Mouse (Mus musculus): Measurements from ENCODE around the gene Cit. TPM values are rescaled to one million over a fixed set of nuclear protein-coding genes. Genes with fewer than 3 reads are reported as not detected.

The Cit gene
- total and polyA plus RNA-seq, 3 experiments: 21.5 to 32.9 (median 24.1) TPM

DNA sequence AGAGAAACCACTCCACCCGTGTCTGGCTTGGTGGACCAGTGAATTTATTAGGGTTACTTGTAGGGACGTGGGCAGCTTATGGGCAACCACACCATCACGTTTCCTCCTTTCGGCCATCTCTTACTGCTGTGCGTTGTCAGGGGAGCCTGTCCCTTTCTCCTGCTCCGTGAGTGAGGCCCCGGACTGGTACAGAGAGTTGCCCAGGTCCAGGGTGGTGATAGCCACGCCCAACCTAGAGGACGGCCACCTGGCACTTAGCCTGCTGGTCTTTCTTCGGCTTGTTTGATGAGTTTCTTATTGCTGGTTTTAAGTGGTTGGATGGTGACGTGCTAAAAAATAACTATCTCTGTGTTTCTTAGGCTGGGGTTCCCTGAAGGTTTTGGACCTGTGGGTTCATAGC is 113.7 kb downstream of the Cit start:
- no peak for TF ChIP-seq ZKSCAN1 (IDR thresholded peaks at IDR 0.05; ENCODE audit: low read depth, low read length)
- TF ChIP-seq ELF1 (IDR thresholded peaks at IDR 0.05; ENCODE audit: low read depth, low read length): no peak
- TF ChIP-seq TAL1 (IDR thresholded peaks at IDR 0.05; ENCODE audit: low read length): no peak
- no peak for TF ChIP-seq KAT2A (conservative IDR thresholded peaks at IDR 0.05; ENCODE audit: low read depth, low read length)
- TF ChIP-seq POLR2AphosphoS2 (IDR thresholded peaks at IDR 0.05; ENCODE audit: low read length): no peak
- no peak for TF ChIP-seq MAFK (IDR thresholded peaks at IDR 0.05; ENCODE audit: borderline replicate concordance, low read depth, low read length)
- no peak for TF ChIP-seq NRF1 (IDR thresholded peaks at IDR 0.05; ENCODE audit: insufficient read depth, low read depth, low read length, poor library complexity, severe bottlenecking)
- TF ChIP-seq SIN3A (IDR thresholded peaks at IDR 0.05; ENCODE audit: low read length): no peak
- TF ChIP-seq MAX (IDR thresholded peaks at IDR 0.05; ENCODE audit: low read length): no peak
- no peak for TF ChIP-seq USF2 (IDR thresholded peaks at IDR 0.05; ENCODE audit: borderline replicate concordance in 1 of 2, insufficient read depth in 1 of 2, low read depth in 1 of 2, low read length in 2 of 2)
- TF ChIP-seq RCOR1 (IDR thresholded peaks at IDR 0.05; ENCODE audit: low read depth, low read length): no peak
- TF ChIP-seq CHD2 (IDR thresholded peaks at IDR 0.05; ENCODE audit: low read length): no peak
- no peak for TF ChIP-seq UBTF (IDR thresholded peaks at IDR 0.05; ENCODE audit: borderline replicate concordance, insufficient read depth, low read depth, low read length)
- TF ChIP-seq JUND (IDR thresholded peaks at IDR 0.05; ENCODE audit: low read depth, low read length): no peak
- TF ChIP-seq ZNF384 (IDR thresholded peaks at IDR 0.05; ENCODE audit: low read depth, low read length): no peak
- H3K79me2 ChIP-seq (ENCODE audit: control insufficient read depth, insufficient read depth, low read length, poor library complexity): no peaks in the 10 kb centered on the region
- no peaks in the 10 kb centered on the region for H3K27me3 ChIP-seq (ENCODE audit: control insufficient read depth in 1 of 2, insufficient read depth in 2 of 2, low read length in 2 of 2)
- H3K27ac ChIP-seq (ENCODE audit: control insufficient read depth, low read depth, low read length): no peak overlapping the region
- H3K9me3 ChIP-seq (replicated peaks; ENCODE audit: insufficient read depth, low read length): no peaks in the 10 kb centered on the region
- no peak for DNase-seq (ENCODE audit: low read depth, low spot score)
- H3K4me1 ChIP-seq (ENCODE audit: control insufficient read depth in 1 of 2, insufficient read depth in 2 of 2, low read length in 2 of 2): no peaks in the 10 kb centered on the region
- no peak overlapping the region for H3K4me3 ChIP-seq (ENCODE audit: control insufficient read depth in 1 of 2, insufficient read depth in 1 of 2, low read depth in 2 of 2, low read length in 2 of 2)
- H3K9ac ChIP-seq (ENCODE audit: control insufficient read depth, low read depth, low read length, poor library complexity, severe bottlenecking): no peak overlapping the region
- peaks cover 0 to 7% of the 10 kb centered on the region in 2 experiments; a peak in 2 of 4 replicates for H3K36me3 ChIP-seq (ENCODE audit: control insufficient read depth in 1 of 2, insufficient read depth in 2 of 2, low read length in 2 of 2)

DNA sequence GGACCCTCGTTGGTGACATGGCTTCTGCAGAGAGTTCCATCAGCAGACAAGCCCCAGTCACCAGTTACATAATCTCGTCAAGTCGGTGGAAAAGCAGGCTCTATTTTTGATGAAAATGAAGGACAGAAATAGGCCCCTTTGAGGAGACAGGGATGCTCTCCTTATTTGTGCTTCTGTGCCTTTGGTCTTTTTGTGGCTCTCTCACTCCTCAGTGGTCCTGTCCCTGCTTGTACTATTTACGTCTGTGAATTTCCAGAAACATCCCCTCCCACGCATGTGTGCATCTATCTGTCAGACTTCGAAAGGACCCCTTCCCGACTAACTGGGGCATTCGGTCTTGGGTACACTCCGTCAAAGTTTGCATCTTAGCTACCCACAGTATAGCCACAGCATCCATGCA is 116.7 kb downstream of the Cit start:
- Histone ChIP-seq H3K9ac (ENCODE audit: control insufficient read depth, low read depth, low read length, poor library complexity, severe bottlenecking) (no peak overlapping the region), H3K79me2 (ENCODE audit: control insufficient read depth, insufficient read depth, low read length, poor library complexity) (no peaks in the 10 kb centered on the region), H3K4me3 (ENCODE audit: control insufficient read depth in 1 of 2, insufficient read depth in 1 of 2, low read depth in 2 of 2, low read length in 2 of 2) (no peak overlapping the region), H3K27me3 (ENCODE audit: control insufficient read depth in 1 of 2, insufficient read depth in 2 of 2, low read length in 2 of 2) (no peaks in the 10 kb centered on the region), H3K27ac (ENCODE audit: control insufficient read depth, low read depth, low read length) (no peak overlapping the region), H3K4me1 (ENCODE audit: control insufficient read depth in 1 of 2, insufficient read depth in 2 of 2, low read length in 2 of 2) (no peaks in the 10 kb centered on the region), H3K9me3 (replicated peaks; ENCODE audit: insufficient read depth, low read length) (no peaks in the 10 kb centered on the region), H3K36me3 (ENCODE audit: control insufficient read depth in 1 of 2, insufficient read depth in 2 of 2, low read length in 2 of 2) (peaks cover 0 to 2% of the 10 kb centered on the region in 2 experiments; a peak in 2 of 4 replicates)
- TF ChIP-seq MEF2A (IDR thresholded peaks at IDR 0.05; ENCODE audit: extremely low read depth, insufficient replicate concordance, low read depth, low read length, poor library complexity, severe bottlenecking): no peak
- TF ChIP-seq NELFE (IDR thresholded peaks at IDR 0.05; ENCODE audit: low read depth, low read length): no peak
- TF ChIP-seq CHD1 (IDR thresholded peaks at IDR 0.05; ENCODE audit: low read depth, low read length): no peak
- no peak for TF ChIP-seq RAD21 (IDR thresholded peaks at IDR 0.05; ENCODE audit: low read depth, low read length)
- no peak for TF ChIP-seq TAL1 (IDR thresholded peaks at IDR 0.05; ENCODE audit: low read length)
- TF ChIP-seq UBTF (IDR thresholded peaks at IDR 0.05; ENCODE audit: borderline replicate concordance, insufficient read depth, low read depth, low read length): no peak
- no peak for TF ChIP-seq TBP (IDR thresholded peaks at IDR 0.05; ENCODE audit: low read depth, low read length)
- TF ChIP-seq POLR2A (IDR thresholded peaks at IDR 0.05; ENCODE audit: control insufficient read depth in 1 of 2, insufficient read depth in 1 of 2, low read depth in 1 of 2, low read length in 2 of 2, poor library complexity in 1 of 2): no peak
- no peak for TF ChIP-seq MAZ (IDR thresholded peaks at IDR 0.05; ENCODE audit: low read depth, low read length)
- TF ChIP-seq ZNF384 (IDR thresholded peaks at IDR 0.05; ENCODE audit: low read depth, low read length): no peak
- no peak for TF ChIP-seq ELF1 (IDR thresholded peaks at IDR 0.05; ENCODE audit: low read depth, low read length)
- no peak for TF ChIP-seq NRF1 (IDR thresholded peaks at IDR 0.05; ENCODE audit: insufficient read depth, low read depth, low read length, poor library complexity, severe bottlenecking)
- DNase-seq (ENCODE audit: low read depth, low spot score): no peak

Measured in MEL (cell line).